Mouse (Mus musculus) embryonic fibroblast, embryonic 13.5 days (primary cell): ENCODE measurements at regions not wholly inside any gene's neighbourhood (a gene's known extent, or its start where the extent isn't known, plus 50 kb on each side); places are given as distances from the start of the nearest gene placed in this dataset.

Source experiments
- H3K27ac ChIP-seq: 2 replicates; pipeline ENCODE4 v1.5.1; 2012; ENCODE audit warnings: low read length, control low read depth, inconsistent platforms; ENCODE audit not compliant: insufficient read depth
- H3K4me1 ChIP-seq: 2 replicates; pipeline ENCODE4 v1.6.1; 2011; ENCODE audit warnings: low read length; ENCODE audit not compliant: control insufficient read depth, insufficient read depth
- H3K4me3 ChIP-seq: 2 replicates; pipeline ENCODE4 v1.5.1; 2011; ENCODE audit warnings: mild to moderate bottlenecking, control low read depth, low read length; ENCODE audit not compliant: insufficient read depth
- CTCF ChIP-seq: IDR thresholded peaks from 2 replicates; pipeline ENCODE4 v1.5.1; 2011; ENCODE audit warnings: mild to moderate bottlenecking, control low read depth, low read length, moderate library complexity, borderline replicate concordance; ENCODE audit not compliant: insufficient read depth
- POLR2A ChIP-seq: IDR thresholded peaks from 2 replicates; pipeline ENCODE4 v1.6.1; 2011; ENCODE audit warnings: low read depth, mild to moderate bottlenecking, control low read depth, low read length, moderate library complexity

- Histone ChIP-seq H3K4me1 (no peaks in the 10 kb centered on the region), H3K27ac (no peak overlapping the region), H3K4me3 (no peak overlapping the region)
- TF ChIP-seq POLR2A (no peak), CTCF (no peak)
Measured at GRCm38 (mm10) chr3:151124131-151124530, 313.6 kb upstream of the Adgrl4 start.

- TF ChIP-seq POLR2A (no peak), CTCF (no peak)
Measured at GRCm38 (mm10) chr3:151146889-151147288, 290.8 kb upstream of the Adgrl4 start.

GRCm38 (mm10) chr3:151153340-151153739 is 284.3 kb upstream of the Adgrl4 start:
- no peak overlapping the region for H3K27ac ChIP-seq
- TF ChIP-seq POLR2A, result no peak
- TF ChIP-seq CTCF, result no peak
- no peak overlapping the region for H3K4me3 ChIP-seq
- no peaks in the 10 kb centered on the region for H3K4me1 ChIP-seq

More at GRCm38 (mm10) chr3:151146889-151147288, 290.8 kb upstream of the Adgrl4 start:
- Histone ChIP-seq H3K4me3 (no peak overlapping the region), H3K4me1 (no peaks in the 10 kb centered on the region; the same call in 1 of the 2 replicates), H3K27ac (no peak overlapping the region)

GRCm38 (mm10) chr3:151160516-151160915 is 277.2 kb upstream of the Adgrl4 start:
- TF ChIP-seq CTCF (no peak), POLR2A (no peak)
- H3K27ac ChIP-seq, result no peak overlapping the region
- no peak overlapping the region for H3K4me3 ChIP-seq
- no peaks in the 10 kb centered on the region for H3K4me1 ChIP-seq

DNA sequence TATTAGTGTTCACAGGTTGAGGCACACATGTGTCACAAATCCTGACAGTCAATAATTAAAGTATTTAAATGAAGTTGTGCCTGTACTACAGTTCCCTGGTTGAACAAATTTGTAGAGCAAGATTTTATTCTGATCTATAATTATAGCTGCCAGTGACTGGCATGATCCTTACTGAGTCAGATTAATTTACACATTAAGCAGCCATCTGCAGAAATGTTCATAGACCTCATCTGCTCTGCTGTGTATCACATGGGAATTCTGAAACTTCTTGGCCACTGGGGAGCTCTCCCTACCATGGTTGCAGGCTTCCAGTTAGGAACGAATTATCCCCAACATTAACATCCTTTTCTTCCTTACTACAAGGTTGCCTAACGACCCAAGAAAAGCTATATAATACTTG is 255.6 kb upstream of the Adgrl4 start:
- TF ChIP-seq POLR2A (no peak), CTCF (no peak)
- no peak overlapping the region for H3K4me3 ChIP-seq
- H3K27ac ChIP-seq, result no peak overlapping the region
- H3K4me1 ChIP-seq, result peaks cover 2% of the 10 kb centered on the region; the same call in 1 of the 2 replicates

GRCm38 (mm10) chr3:151192092-151192491 is 245.6 kb upstream of the Adgrl4 start:
- TF ChIP-seq CTCF (no peak), POLR2A (no peak)
- no peak overlapping the region for H3K4me3 ChIP-seq
- no peak overlapping the region for H3K27ac ChIP-seq
- no peaks in the 10 kb centered on the region for H3K4me1 ChIP-seq

DNA sequence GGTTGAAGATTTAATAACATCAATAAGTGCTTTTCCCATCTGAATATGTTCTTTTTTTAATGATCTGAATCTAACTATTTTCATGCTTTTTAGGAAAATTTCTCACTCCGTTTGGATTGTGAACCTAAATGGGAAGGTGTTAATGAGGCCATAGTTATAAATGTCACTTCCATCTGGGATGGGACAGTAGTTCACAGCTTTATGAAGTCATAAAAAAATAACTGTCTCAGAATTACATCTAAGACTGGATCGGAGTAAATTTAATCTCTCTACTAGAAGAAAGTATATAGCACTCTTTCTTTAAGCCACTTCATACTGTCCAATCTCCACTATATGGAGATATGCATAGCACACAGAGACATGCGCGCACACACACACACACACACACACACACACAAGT is 226.7 kb upstream of the Adgrl4 start:
- H3K4me3 ChIP-seq, result no peak overlapping the region
- no peak for TF ChIP-seq POLR2A
- TF ChIP-seq CTCF, result no peak
- no peaks in the 10 kb centered on the region for H3K4me1 ChIP-seq
- H3K27ac ChIP-seq, result no peak overlapping the region

DNA sequence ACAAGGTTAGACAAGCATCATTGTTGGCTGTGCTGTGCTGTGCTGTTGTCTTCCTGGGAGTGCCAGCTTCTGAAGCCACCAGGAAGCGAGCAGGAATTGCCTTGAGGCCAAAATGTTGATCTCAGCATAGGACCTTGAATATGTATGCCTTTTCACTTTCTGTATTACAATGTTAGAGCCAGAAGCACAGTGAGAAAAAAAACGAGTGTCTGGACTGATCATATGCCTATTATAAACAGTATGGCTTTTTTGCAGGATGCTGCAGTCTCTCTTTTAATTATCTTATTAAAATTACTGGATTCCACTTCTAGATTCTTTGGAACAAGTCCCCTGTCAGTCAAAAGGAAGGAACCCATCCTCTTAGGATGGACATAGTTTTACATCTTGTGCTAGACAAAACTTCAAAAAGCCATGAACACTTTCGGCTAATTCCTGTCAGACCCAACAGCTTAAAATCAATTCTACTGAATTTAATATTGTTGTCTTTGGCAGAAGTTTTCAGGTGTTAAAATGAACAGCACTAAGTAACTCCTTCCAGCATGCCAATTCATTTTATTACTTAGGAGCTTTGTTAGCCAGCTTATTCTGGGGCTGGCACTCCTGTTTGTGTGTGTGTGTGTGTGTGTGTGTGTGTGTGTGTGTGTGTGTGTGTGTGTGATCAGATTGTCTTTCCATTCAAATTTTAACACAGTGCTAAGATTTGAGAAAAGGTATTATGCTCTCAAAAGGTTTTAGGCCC is 220.8 kb upstream of the Adgrl4 start:
- TF ChIP-seq CTCF (no peak), POLR2A (no peak)
- Histone ChIP-seq H3K27ac (no peak overlapping the region), H3K4me3 (no peak overlapping the region), H3K4me1 (no peaks in the 10 kb centered on the region)

DNA sequence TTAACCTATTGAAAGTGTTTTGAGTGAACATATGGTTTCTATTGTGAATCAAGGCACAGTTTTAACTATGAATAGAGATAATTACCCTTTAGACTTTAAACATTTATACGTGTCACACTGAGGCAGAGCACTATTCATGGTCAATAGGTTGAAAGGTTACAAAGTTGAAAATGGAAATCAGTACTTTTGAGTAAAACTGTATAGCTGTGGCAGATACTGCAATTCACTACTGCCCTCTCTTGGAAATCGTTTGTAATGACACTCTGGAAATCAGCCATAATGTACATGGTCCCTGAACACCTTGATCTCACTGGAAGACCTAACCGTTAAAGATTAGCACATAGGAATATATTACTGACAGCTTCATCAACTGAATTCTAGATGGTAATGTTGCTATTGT is 215.3 kb upstream of the Adgrl4 start:
- Histone ChIP-seq H3K4me1 (no peaks in the 10 kb centered on the region), H3K27ac (no peak overlapping the region), H3K4me3 (no peak overlapping the region)

GRCm38 (mm10) chr3:151252458-151252857 is 185.2 kb upstream of the Adgrl4 start:
- Histone ChIP-seq H3K4me1 (peaks cover 3% of the 10 kb centered on the region), H3K27ac (peak overlapping the region; percentile 42; the same call in 1 of the 2 replicates), H3K4me3 (no peak overlapping the region)
- no peak for TF ChIP-seq CTCF
- no peak for TF ChIP-seq POLR2A

More for the DNA sequence above, 215.3 kb upstream of the Adgrl4 start:
- TF ChIP-seq CTCF, result no peak
- TF ChIP-seq POLR2A, result no peak
